Mouse (Mus musculus): ENCODE measurements around the gene Map4k4. TPM values are rescaled to one million over a fixed set of nuclear protein-coding genes. Genes with fewer than 3 reads are reported as not detected.

The Map4k4 gene
- polyA plus RNA-seq, 1 experiment from 2014 or later, result 58.8 TPM

GRCm38 (mm10) chr1:40030287-40030975 is 129.7 kb downstream of the Map4k4 start:
- H3K4me1 ChIP-seq, result no peaks in the 10 kb centered on the region

GRCm38 (mm10) chr1:40030976-40031356 is 130.3 kb downstream of the Map4k4 start:
- Histone ChIP-seq H3K27ac (no peak overlapping the region), H3K27me3 (no peaks in the 10 kb centered on the region), H3K36me3 (peaks cover 22% of the 10 kb centered on the region), H3K4me1 (no peaks in the 10 kb centered on the region), H3K4me2 (replicated peaks) (no peak overlapping the region), H3K9ac (no peak overlapping the region), H3K4me3 (no peak overlapping the region), H3K9me3 (no peaks in the 10 kb centered on the region)
- ATAC-seq (ENCODE audit: insufficient number of reproducible peaks, insufficient read depth, low FRiP score, low TSS enrichment), result no peak
- 90% methylated on average over 8 of the region's 8 CpGs for WGBS

More at GRCm38 (mm10) chr1:40030287-40030975, 129.7 kb downstream of the Map4k4 start:
- 90% methylated on average over 14 of the region's 14 CpGs for WGBS
- H3K9ac ChIP-seq, result no peak overlapping the region
- H3K4me3 ChIP-seq, result no peak overlapping the region
- no peaks in the 10 kb centered on the region for H3K9me3 ChIP-seq
- no peaks in the 10 kb centered on the region for H3K27me3 ChIP-seq
- no peak for ATAC-seq (ENCODE audit: insufficient number of reproducible peaks, insufficient read depth, low FRiP score, low TSS enrichment)
- H3K27ac ChIP-seq, result no peak overlapping the region
- H3K36me3 ChIP-seq, result peaks cover 25% of the 10 kb centered on the region
- no peak overlapping the region for H3K4me2 ChIP-seq (replicated peaks)

- H3K27ac ChIP-seq, result no peak overlapping the region
- no peak for ATAC-seq (ENCODE audit: insufficient number of reproducible peaks, insufficient read depth, low FRiP score, low TSS enrichment)
- WGBS, result 93% methylated on average over 2 of the region's 2 CpGs
Measured at GRCm38 (mm10) chr1:40031626-40032025, 130.9 kb downstream of the Map4k4 start.

GRCm38 (mm10) chr1:40033315-40033714 is 132.6 kb downstream of the Map4k4 start:
- Histone ChIP-seq H3K4me2 (replicated peaks) (no peak overlapping the region), H3K4me3 (no peak overlapping the region), H3K27ac (no peak overlapping the region), H3K27me3 (no peaks in the 10 kb centered on the region), H3K9ac (no peak overlapping the region), H3K9me3 (no peaks in the 10 kb centered on the region), H3K4me1 (no peaks in the 10 kb centered on the region), H3K36me3 (peaks cover 1% of the 10 kb centered on the region; the same call in 1 of the 2 replicates)
- WGBS, result 89% methylated on average over 4 of the region's 4 CpGs
- no peak for ATAC-seq (ENCODE audit: insufficient number of reproducible peaks, insufficient read depth, low FRiP score, low TSS enrichment)

More at GRCm38 (mm10) chr1:40031626-40032025, 130.9 kb downstream of the Map4k4 start:
- Histone ChIP-seq H3K27me3 (no peaks in the 10 kb centered on the region), H3K9me3 (no peaks in the 10 kb centered on the region), H3K4me1 (no peaks in the 10 kb centered on the region), H3K4me2 (replicated peaks) (no peak overlapping the region), H3K4me3 (no peak overlapping the region), H3K36me3 (peaks cover 15% of the 10 kb centered on the region), H3K9ac (no peak overlapping the region)

GRCm38 (mm10) chr1:40033743-40034420 is 133.2 kb downstream of the Map4k4 start:
- H3K4me3 ChIP-seq, result no peak overlapping the region
- H3K27ac ChIP-seq, result no peak overlapping the region
- H3K4me2 ChIP-seq (replicated peaks), result no peak overlapping the region
- no peaks in the 10 kb centered on the region for H3K27me3 ChIP-seq
- no peaks in the 10 kb centered on the region for H3K4me1 ChIP-seq
- no peak for ATAC-seq (ENCODE audit: insufficient number of reproducible peaks, insufficient read depth, low FRiP score, low TSS enrichment)
- no peaks in the 10 kb centered on the region for H3K9me3 ChIP-seq
- no peaks in the 10 kb centered on the region for H3K36me3 ChIP-seq
- no peak overlapping the region for H3K9ac ChIP-seq
- 63% methylated on average over 12 of the region's 12 CpGs for WGBS

GRCm38 (mm10) chr1:40037831-40038230 is 137.1 kb downstream of the Map4k4 start:
- Histone ChIP-seq H3K9me3 (no peaks in the 10 kb centered on the region), H3K27me3 (no peaks in the 10 kb centered on the region), H3K4me2 (replicated peaks) (no peak overlapping the region), H3K4me1 (no peaks in the 10 kb centered on the region), H3K9ac (no peak overlapping the region), H3K36me3 (no peaks in the 10 kb centered on the region), H3K4me3 (no peak overlapping the region), H3K27ac (no peak overlapping the region)
- 89% methylated on average over 6 of the region's 6 CpGs for WGBS
- ATAC-seq (ENCODE audit: insufficient number of reproducible peaks, insufficient read depth, low FRiP score, low TSS enrichment), result no peak

- Histone ChIP-seq H3K4me1 (no peaks in the 10 kb centered on the region), H3K36me3 (no peaks in the 10 kb centered on the region), H3K4me2 (replicated peaks) (no peak overlapping the region), H3K9me3 (no peaks in the 10 kb centered on the region), H3K9ac (no peak overlapping the region), H3K27ac (no peak overlapping the region), H3K4me3 (no peak overlapping the region), H3K27me3 (no peaks in the 10 kb centered on the region)
- 84% methylated on average over 6 of the region's 6 CpGs for WGBS
- ATAC-seq (ENCODE audit: insufficient number of reproducible peaks, insufficient read depth, low FRiP score, low TSS enrichment), result no peak
Measured at GRCm38 (mm10) chr1:40045686-40046085, 145.0 kb downstream of the Map4k4 start.

- H3K9ac ChIP-seq, result no peak overlapping the region
- H3K36me3 ChIP-seq, result no peaks in the 10 kb centered on the region
- H3K4me2 ChIP-seq (replicated peaks), result no peak overlapping the region
- H3K4me1 ChIP-seq, result no peaks in the 10 kb centered on the region
- H3K9me3 ChIP-seq, result no peaks in the 10 kb centered on the region
- ATAC-seq (ENCODE audit: insufficient number of reproducible peaks, insufficient read depth, low FRiP score, low TSS enrichment), result no peak
- no peaks in the 10 kb centered on the region for H3K27me3 ChIP-seq
- no peak overlapping the region for H3K27ac ChIP-seq
- 82% methylated on average over 5 of the region's 5 CpGs for WGBS
- no peak overlapping the region for H3K4me3 ChIP-seq
Measured at GRCm38 (mm10) chr1:40046600-40046999, 145.9 kb downstream of the Map4k4 start.

- Histone ChIP-seq H3K4me1 (no peaks in the 10 kb centered on the region), H3K4me2 (replicated peaks) (no peak overlapping the region), H3K4me3 (no peak overlapping the region), H3K27ac (no peak overlapping the region), H3K9ac (no peak overlapping the region), H3K36me3 (no peaks in the 10 kb centered on the region), H3K9me3 (no peaks in the 10 kb centered on the region), H3K27me3 (no peaks in the 10 kb centered on the region)
- ATAC-seq (ENCODE audit: insufficient number of reproducible peaks, insufficient read depth, low FRiP score, low TSS enrichment), result no peak
- WGBS, result 88% methylated on average over 6 of the region's 6 CpGs
Measured at GRCm38 (mm10) chr1:40051157-40051556, 150.4 kb downstream of the Map4k4 start.

GRCm38 (mm10) chr1:40052156-40052555 is 151.4 kb downstream of the Map4k4 start:
- Histone ChIP-seq H3K4me3 (no peak overlapping the region), H3K9me3 (no peaks in the 10 kb centered on the region), H3K27ac (no peak overlapping the region), H3K36me3 (no peaks in the 10 kb centered on the region), H3K4me2 (replicated peaks) (no peak overlapping the region), H3K4me1 (no peaks in the 10 kb centered on the region), H3K9ac (no peak overlapping the region), H3K27me3 (no peaks in the 10 kb centered on the region)
- ATAC-seq (ENCODE audit: insufficient number of reproducible peaks, insufficient read depth, low FRiP score, low TSS enrichment), result no peak
- WGBS, result 43% methylated on average over 8 of the region's 8 CpGs

GRCm38 (mm10) chr1:40053071-40053470 is 152.4 kb downstream of the Map4k4 start:
- Histone ChIP-seq H3K9me3 (no peaks in the 10 kb centered on the region), H3K4me2 (replicated peaks) (no peak overlapping the region), H3K9ac (no peak overlapping the region), H3K27ac (no peak overlapping the region), H3K27me3 (no peaks in the 10 kb centered on the region), H3K36me3 (no peaks in the 10 kb centered on the region), H3K4me3 (no peak overlapping the region), H3K4me1 (no peaks in the 10 kb centered on the region)
- WGBS, result 83% methylated on average over 5 of the region's 5 CpGs
- no peak for ATAC-seq (ENCODE audit: insufficient number of reproducible peaks, insufficient read depth, low FRiP score, low TSS enrichment)

GRCm38 (mm10) chr1:40055051-40055450 is 154.3 kb downstream of the Map4k4 start:
- ATAC-seq (ENCODE audit: insufficient number of reproducible peaks, insufficient read depth, low FRiP score, low TSS enrichment), result no peak
- no peak overlapping the region for H3K9ac ChIP-seq
- no peaks in the 10 kb centered on the region for H3K9me3 ChIP-seq
- H3K4me2 ChIP-seq (replicated peaks), result no peak overlapping the region
- H3K4me1 ChIP-seq, result no peaks in the 10 kb centered on the region
- WGBS, result 78% methylated on average over 7 of the region's 7 CpGs
- H3K27me3 ChIP-seq, result no peaks in the 10 kb centered on the region
- no peaks in the 10 kb centered on the region for H3K36me3 ChIP-seq
- no peak overlapping the region for H3K27ac ChIP-seq
- no peak overlapping the region for H3K4me3 ChIP-seq

All from embryonic facial prominence, embryonic 12.5 days (tissue).